Mouse (Mus musculus): ENCODE data around the gene Orai3.

GRCm38 (mm10) chr7:127811240-127811639 lies 41.6 kb downstream of the Orai3 start:
- TF ChIP-seq CTCF (IDR thresholded peaks at IDR 0.05; ENCODE audit: low read depth, low read length) (no peak), POLR2A (IDR thresholded peaks at IDR 0.05; ENCODE audit: extremely low read depth, insufficient read depth, low read length) (no peak)
